Mouse (Mus musculus) cortical plate, adult 2 months (tissue): ENCODE measurements at regions not wholly inside any gene's neighbourhood (a gene's known extent, or its start where the extent isn't known, plus 50 kb on each side); places are given as distances from the start of the nearest gene placed in this dataset.

Experiments
- H3K27ac ChIP-seq: fragments of 200-500 bp; 2 replicates; pipeline ENCODE4 v1.5.1; 2012; ENCODE audit warnings: low read length, control low read depth, inconsistent platforms; ENCODE audit not compliant: insufficient read depth
- H3K4me1 ChIP-seq: fragments of 200-500 bp; 2 replicates; pipeline ENCODE4 v1.6.1; 2011; ENCODE audit warnings: low read length; ENCODE audit not compliant: control insufficient read depth, insufficient read depth
- H3K4me3 ChIP-seq: fragments of 200-500 bp; 2 replicates; pipeline ENCODE4 v1.5.1; 2011; ENCODE audit warnings: mild to moderate bottlenecking, low read length, control low read depth; ENCODE audit not compliant: insufficient read depth
- CTCF ChIP-seq: fragments of 200-500 bp; IDR thresholded peaks from 2 replicates; pipeline ENCODE4 v1.5.1; 2011; ENCODE audit warnings: mild to moderate bottlenecking, control low read depth, low read length; ENCODE audit not compliant: insufficient read depth; ENCODE audit errors: extremely low read depth
- POLR2A ChIP-seq: fragments of 200-500 bp; IDR thresholded peaks from 2 replicates; pipeline ENCODE4 v1.6.1; 2011; ENCODE audit warnings: mild to moderate bottlenecking, low read length, control low read depth; ENCODE audit not compliant: insufficient read depth; ENCODE audit errors: extremely low read depth

DNA sequence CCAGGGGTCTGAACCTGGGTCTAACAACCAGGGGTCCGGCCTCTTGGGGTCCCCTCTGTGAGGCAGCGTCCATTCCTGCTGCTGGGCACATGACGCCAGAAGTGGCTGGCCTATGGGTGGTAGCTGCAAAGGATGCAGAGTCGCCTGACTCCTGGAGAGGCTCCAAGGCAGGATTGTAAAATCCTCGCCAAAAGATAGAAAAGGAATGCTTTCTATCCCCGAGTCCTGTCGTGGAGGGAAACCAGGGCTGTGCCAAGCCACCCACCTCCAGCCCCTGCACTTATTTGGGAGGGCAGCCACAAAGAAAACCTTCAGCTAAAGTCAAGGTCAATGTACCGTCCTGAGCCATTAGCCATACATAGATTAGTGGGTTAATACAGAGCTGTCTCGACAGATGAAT lies 73.9 kb upstream of the Mef2a start:
- no peak overlapping the region for H3K4me3 ChIP-seq
- H3K4me1 ChIP-seq, result peaks cover 3% of the 10 kb centered on the region
- peak overlapping the region; percentile 64; the same call in 1 of the 2 replicates for H3K27ac ChIP-seq
- TF ChIP-seq POLR2A (no peak), CTCF (no peak)

DNA sequence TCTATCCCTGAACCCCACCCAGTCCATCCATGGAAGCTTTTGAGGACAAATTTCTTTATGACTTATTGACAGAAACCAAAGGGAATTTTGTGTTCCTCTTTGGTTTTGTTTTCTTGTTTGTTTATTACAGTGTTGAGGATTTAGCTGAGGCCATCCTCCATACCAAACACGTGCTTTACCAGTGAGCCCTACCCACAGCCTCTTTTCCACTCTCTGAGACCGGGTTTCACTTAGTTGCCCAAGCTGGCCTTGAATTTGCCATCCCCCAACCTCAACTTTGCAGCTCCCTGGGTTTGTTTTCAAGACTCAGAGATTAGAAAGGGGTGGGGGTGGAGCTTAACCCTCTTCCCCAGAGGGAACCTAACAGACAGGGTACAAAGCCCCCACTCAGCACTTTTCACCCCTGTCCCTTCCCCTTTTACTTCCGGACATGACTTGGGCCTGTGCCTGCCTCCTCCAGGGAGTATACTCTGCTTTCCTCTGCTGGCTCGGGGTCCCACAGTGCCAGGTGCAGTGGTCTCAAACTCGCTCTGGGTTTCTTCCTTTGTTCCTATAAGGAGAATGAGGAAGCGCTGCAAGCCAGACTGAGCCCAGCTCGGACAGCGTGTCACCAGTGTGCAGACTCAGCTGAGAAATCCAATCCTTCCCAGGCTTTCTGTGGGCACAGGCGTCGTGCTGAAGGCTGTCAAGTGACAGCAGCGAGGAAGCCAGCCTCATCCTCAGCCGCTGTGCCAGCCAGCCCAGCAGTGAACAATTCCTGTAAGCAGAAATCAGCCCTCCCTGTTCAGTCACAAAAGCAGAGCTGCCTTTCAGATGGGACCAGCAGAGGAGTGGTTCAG lies 72.8 kb upstream of the Mef2a start:
- Histone ChIP-seq H3K4me1 (peaks cover 3% of the 10 kb centered on the region), H3K4me3 (no peak overlapping the region), H3K27ac (no peak overlapping the region; the same call in 1 of the 2 replicates)
- TF ChIP-seq CTCF, result no peak
- no peak for TF ChIP-seq POLR2A

DNA sequence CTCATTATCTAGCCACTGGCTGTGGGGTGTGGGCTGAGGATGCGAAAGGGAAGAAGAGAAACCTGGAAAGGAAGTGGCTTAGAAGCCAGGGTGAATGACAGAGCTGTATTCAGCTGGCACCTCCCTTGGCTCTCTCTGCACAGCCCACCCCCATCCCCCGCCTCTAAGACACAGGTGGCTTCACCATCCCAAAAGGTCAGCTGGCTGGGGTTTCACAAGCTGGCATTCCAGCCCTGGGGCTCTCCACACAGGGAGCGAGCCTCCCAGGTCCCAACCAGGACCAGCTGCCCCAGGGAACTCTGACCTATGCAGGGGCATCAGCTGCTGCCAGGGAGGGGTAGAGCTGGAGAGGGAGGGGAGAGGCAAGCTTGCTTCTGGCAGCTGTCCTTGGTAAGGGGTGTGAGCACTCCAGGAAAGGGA lies 71.9 kb upstream of the Mef2a start:
- no peak overlapping the region for H3K27ac ChIP-seq
- no peak for TF ChIP-seq POLR2A
- H3K4me1 ChIP-seq, result peaks cover 3% of the 10 kb centered on the region
- no peak overlapping the region for H3K4me3 ChIP-seq

DNA sequence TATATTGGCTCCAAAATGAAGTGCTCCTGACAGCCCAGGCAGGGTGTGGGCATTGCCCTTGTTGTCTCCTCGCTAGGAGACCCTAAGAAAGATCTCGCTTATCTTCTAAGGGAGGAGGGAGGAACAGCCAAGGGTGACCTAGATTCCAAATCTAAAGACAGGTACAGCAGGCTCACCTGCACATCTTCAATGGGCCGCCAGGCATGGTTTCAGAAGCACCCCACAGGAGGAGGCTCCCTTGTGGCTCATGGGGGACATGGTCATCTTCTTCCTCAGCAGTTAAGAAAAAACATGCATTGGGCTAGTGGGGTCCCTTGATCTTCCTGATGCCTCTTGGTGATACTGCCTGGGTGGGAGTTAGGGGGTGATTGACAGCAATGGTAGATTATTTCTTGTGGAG lies 71.0 kb upstream of the Mef2a start:
- Histone ChIP-seq H3K4me3 (no peak overlapping the region), H3K27ac (peak overlapping the region; percentile 30; the same call in 1 of the 2 replicates), H3K4me1 (peaks cover 3% of the 10 kb centered on the region)
- TF ChIP-seq POLR2A (no peak), CTCF (no peak)

DNA sequence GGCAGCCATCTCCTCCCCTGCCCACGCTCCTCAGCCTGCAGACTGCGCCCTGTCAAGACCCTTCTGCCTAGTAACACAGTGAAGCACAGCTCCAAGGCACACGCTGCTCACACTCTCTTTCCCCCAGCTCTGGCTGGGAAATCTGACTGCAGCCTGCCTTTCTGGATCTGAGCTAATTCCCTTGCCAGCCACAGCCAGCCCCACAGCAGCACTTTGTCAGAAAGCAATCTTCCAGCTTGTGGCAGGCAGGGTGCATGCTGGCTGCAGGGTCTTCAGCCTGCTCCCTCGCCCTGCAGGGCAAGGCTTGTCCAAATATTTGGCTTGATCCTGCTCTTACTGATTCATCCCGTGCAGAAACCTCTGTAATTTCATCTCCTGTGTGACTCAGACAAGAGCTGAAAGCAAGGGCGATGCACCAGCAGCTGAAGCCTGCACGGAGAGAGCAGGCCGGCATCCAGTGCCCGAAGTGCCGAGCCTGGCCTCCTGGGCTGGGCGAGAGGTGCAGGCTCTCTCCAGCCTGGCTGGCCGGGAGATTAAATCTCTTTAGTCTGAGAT lies 70.4 kb upstream of the Mef2a start:
- no peak overlapping the region for H3K4me3 ChIP-seq
- H3K27ac ChIP-seq, result peak overlapping the region; percentile 30
- TF ChIP-seq CTCF (no peak), POLR2A (no peak)
- H3K4me1 ChIP-seq, result peaks cover 3% of the 10 kb centered on the region

DNA sequence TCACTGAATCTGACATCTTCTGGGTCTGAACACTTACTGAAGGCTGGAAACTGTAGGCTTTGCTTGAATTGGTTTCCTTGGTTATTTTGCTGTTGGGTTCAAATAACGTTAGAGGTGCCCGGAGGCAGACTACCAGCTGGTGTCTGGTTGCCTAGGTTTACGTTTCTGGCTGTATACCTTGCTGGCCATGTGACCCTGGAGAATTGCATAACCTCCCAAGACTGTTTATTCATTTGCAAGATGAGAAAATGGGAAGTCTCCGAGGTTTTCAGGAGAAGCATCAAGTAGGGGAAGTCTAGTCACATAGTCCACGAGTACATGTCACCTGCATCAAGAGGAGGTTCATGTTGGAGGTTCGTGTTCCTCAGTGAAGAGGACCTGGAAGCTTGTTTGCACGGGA lies 69.6 kb upstream of the Mef2a start:
- no peak for TF ChIP-seq CTCF
- no peak for TF ChIP-seq POLR2A

DNA sequence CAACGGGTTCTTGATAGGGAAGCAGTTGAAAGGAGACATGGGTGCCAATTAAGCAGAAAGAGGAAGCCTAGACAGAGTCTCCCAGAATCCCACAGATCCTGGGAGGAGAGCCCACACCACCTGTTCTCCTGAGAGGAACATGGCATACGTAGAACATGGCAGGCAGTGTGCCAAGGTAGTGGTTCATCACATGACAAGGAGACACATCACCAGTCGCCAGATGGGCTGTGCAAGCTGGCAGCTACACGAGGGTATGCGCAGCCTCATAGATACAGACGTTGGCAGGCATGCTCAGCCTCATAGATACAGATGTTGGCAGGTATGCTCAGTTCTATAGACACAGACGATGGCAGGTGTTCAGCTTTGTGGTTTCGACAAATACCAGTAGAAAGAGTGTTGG lies 68.1 kb upstream of the Mef2a start:
- Histone ChIP-seq H3K4me1 (peaks cover 3% of the 10 kb centered on the region), H3K27ac (no peak overlapping the region), H3K4me3 (no peak overlapping the region)
- no peak for TF ChIP-seq CTCF
- no peak for TF ChIP-seq POLR2A

More for the DNA sequence above, 69.6 kb upstream of the Mef2a start:
- Histone ChIP-seq H3K27ac (no peak overlapping the region), H3K4me3 (no peak overlapping the region), H3K4me1 (peaks cover 3% of the 10 kb centered on the region)

DNA sequence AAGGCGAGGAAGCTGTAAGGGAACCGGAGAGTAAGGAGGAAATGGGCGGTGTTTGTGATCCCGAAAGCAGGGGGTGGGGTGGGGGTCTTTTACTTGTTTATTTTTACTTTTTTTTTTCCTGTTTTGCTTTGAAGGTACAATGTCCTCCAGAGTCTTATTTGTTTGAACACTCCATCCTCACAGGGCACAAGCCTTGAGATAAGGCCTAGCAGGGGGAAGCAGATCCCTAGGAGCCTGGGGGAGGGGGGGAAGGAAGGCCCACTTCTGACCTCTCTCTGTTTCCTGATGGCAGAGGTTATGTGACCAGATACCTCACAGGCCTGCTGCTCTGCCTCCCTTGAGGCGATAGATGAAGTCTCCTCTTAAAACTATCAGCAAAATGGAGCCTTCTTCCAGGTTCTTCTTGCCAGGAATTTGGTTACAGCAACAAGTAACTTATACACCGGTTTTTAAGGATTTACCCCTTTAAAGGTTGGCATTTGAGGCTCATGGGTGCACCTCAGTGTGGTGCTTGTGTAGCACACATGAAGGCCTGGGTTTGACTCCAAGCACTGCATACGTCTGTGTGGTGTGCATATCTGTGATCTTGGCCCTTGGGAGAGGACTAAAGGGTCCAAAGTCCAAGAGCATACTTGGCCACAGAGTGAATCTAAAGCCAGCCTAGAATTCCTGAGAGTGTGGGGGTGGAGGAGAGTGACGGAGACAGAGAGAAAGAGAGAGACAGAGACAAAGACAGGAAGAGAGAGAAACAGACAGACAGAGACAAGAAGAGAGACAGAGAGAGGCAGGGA lies 64.8 kb upstream of the Mef2a start:
- Histone ChIP-seq H3K4me3 (no peak overlapping the region), H3K4me1 (no peaks in the 10 kb centered on the region), H3K27ac (no peak overlapping the region)
- TF ChIP-seq CTCF (no peak), POLR2A (no peak)

DNA sequence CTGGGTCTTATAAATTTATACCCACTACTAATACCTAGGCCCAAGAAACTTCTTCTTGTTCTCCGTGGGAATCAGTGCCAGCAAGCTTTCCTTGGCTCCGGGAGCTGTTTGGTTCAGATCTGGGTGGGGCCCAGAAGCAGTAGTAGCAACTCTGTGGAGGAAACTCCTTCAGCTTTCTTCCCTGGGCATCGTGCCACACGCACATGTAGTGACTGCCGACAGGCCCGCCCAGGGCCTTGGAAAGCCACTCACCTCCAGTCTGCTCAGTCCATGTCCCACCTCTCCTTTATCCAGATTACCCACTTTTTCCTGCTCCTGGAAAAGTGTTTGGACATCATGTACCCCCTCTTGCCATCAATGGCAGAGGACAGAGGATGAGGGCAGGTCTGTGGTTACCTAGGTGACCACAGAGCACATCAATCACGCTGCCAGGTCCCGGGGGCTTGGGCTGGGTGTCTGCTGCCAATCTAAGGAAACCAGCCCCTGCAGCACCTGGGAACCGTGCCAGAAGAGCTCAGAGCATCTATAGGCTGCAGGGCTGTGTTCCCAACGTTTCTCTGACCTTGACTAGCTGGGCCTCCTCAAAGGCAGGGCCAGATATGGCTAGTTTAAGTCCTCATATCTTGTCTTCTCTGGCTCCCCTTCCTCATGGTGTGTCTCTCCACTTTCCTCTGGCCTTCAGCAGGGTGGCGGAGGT lies 63.1 kb upstream of the Mef2a start:
- H3K27ac ChIP-seq, result no peak overlapping the region
- H3K4me1 ChIP-seq, result no peaks in the 10 kb centered on the region
- TF ChIP-seq CTCF (no peak), POLR2A (no peak)
- no peak overlapping the region for H3K4me3 ChIP-seq
